Mouse (Mus musculus) cortical plate, adult 2 months (tissue): ENCODE results near the gene Gstp1.

Experiments
- CTCF ChIP-seq: fragments of 200-500 bp; IDR thresholded peaks from 2 replicates; pipeline ENCODE4 v1.5.1; 2011; ENCODE audit warnings: mild to moderate bottlenecking, control low read depth, low read length; ENCODE audit not compliant: insufficient read depth; ENCODE audit errors: extremely low read depth
- POLR2A ChIP-seq: fragments of 200-500 bp; IDR thresholded peaks from 2 replicates; pipeline ENCODE4 v1.6.1; 2011; ENCODE audit warnings: mild to moderate bottlenecking, low read length, control low read depth; ENCODE audit not compliant: insufficient read depth; ENCODE audit errors: extremely low read depth

DNA sequence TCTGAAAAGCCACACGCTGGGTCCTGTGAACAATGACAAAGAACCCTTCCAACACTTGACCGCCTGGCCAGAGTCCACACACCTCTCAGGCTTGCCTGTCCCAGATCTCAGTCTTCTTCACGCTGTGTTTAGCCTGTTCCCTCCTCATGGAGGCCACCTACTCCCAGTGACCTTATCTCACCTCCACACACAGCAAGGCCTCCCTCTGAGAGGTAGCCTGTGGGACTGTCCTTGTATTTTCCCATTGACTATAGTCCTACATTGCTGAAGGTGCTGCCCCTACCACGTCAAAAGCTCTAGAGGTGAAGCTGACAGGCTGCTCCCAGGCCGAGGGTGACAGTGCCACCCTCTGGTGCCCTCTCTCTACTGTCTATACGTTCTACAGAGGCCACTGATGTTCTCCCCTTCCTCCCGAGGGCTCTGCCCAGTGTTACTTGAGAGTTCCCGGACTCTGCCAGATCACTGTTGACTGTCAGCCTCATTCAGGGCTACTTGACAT, 42.8 kb upstream of the Gstp1 start:
- no peak for TF ChIP-seq POLR2A
- TF ChIP-seq CTCF: no peak
